Mouse (Mus musculus): Measurements from ENCODE around the gene Chrna10.

DNA sequence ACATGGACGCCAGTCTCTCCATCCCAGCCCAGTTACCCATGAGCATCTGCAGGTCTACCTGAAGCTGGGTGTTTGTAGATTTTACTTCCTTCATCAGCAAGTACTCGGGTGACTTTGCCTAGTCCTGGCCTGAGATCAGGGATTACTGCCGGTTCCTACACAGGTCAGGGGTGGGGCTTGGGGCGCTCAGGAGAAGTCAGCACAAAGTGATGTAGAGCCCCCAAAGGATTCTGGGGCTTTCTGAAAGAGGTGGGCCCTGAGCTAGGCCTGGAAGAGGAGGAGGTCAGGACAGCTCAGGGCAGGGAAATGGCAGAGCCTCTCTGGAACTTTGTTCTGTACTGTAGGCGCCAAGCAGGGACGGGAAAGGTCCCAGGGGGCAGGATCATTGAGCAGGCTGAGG, 13.9 kb downstream of the Chrna10 start:
- TF ChIP-seq CTCF (IDR thresholded peaks at IDR 0.05; ENCODE audit: control insufficient read depth, insufficient read depth, insufficient replicate concordance, low read depth, low read length) (no peak), POLR2A (IDR thresholded peaks at IDR 0.05; ENCODE audit: control insufficient read depth, low read depth, low read length) (no peak)
